Mouse (Mus musculus) stomach, embryonic 16.5 days (tissue): ENCODE results near the gene Mtcl1. TPM values are rescaled to one million over a fixed set of nuclear protein-coding genes. Genes with fewer than 3 reads are reported as not detected.

Experiments used
- ATAC-seq: fragments of 200-750 bp; cut with Nextera tagmentation; 2 replicates; pipeline ENCODE4 v1.8.0; 2017; ENCODE audit warnings: moderate number of reproducible peaks, moderate TSS enrichment; ENCODE audit not compliant: insufficient read depth, low FRiP score
- H3K27ac ChIP-seq: fragments of 300-500 bp; sonication (generic); 2 replicates; pipeline ENCODE4 v1.5.1; 2014; ENCODE audit warnings: low read length
- H3K27me3 ChIP-seq: fragments of 300-500 bp; sonication (generic); 2 replicates; pipeline ENCODE4 v1.6.1; 2014; ENCODE audit warnings: low read length, control low read depth, mixed read lengths; ENCODE audit not compliant: control insufficient read depth, insufficient read depth
- H3K36me3 ChIP-seq: fragments of 300-500 bp; sonication (generic); 2 replicates; pipeline ENCODE4 v1.6.1; 2014; ENCODE audit warnings: low read length; ENCODE audit not compliant: control insufficient read depth, insufficient read depth
- H3K4me1 ChIP-seq: fragments of 300-500 bp; sonication (generic); 2 replicates; pipeline ENCODE4 v1.6.1; 2014; ENCODE audit warnings: low read length, control low read depth, mixed read lengths; ENCODE audit not compliant: control insufficient read depth, insufficient read depth
- H3K4me2 ChIP-seq: fragments of 300-500 bp; sonication (generic); 2 replicates; pipeline ENCODE4 v1.6.1; 2014; ENCODE audit warnings: low read depth, low read length, mixed read lengths
- H3K4me3 ChIP-seq: fragments of 300-500 bp; sonication (generic); replicated peaks from 2 replicates; pipeline ENCODE4 v1.5.1; 2014; ENCODE audit warnings: mild to moderate bottlenecking, low read length
- H3K9ac ChIP-seq: fragments of 300-500 bp; sonication (generic); 2 replicates; pipeline ENCODE4 v1.6.1; 2014; ENCODE audit warnings: low read length
- H3K9me3 ChIP-seq: fragments of 300-500 bp; sonication (generic); replicated peaks from 2 replicates; pipeline ENCODE4 v1.6.1; 2016; ENCODE audit warnings: low read length, control low read depth; ENCODE audit not compliant: control insufficient read depth
- WGBS: fragments of 180-500 bp; shearing (Covaris S2); extraction: QIAGEN DNeasy Blood & Tissue Kit; methylation state at CpG from one replicate; pipeline ENCODE4 v1.1.7; 2014; 5-methylcytosine and 5-hydroxymethylcytosine counted together
- polyA plus RNA-seq: library from polyadenylated mRNA; unstranded; fragments of >200 nt; fragmentation: Nextera tagmentation; extraction: Ambion mirVana; gene quantifications from 2 replicates; pipeline ENCODE4 v1.2.1, GENCODE M21; 2015

Gene Mtcl1
- polyA plus RNA-seq, 1 experiment from 2014 or later: 6.1 TPM

- Histone ChIP-seq H3K27me3 (peaks cover 14% of the 10 kb centered on the region; the same call in 1 of the 2 replicates), H3K36me3 (no peaks in the 10 kb centered on the region), H3K9ac (no peak overlapping the region), H3K9me3 (no peaks in the 10 kb centered on the region), H3K27ac (no peak overlapping the region), H3K4me1 (peaks cover 14% of the 10 kb centered on the region), H3K4me2 (peak overlapping the region; percentile 97), H3K4me3 (peak overlapping the region; percentile 77; the same call in 1 of the 2 replicates)
- no peak for ATAC-seq
- WGBS: 2% methylated on average over 11 of the region's 11 CpGs
These were observed 1.6 kb upstream of the Mtcl1 start for GRCm38 (mm10) chr17:66451143-66451542.

DNA sequence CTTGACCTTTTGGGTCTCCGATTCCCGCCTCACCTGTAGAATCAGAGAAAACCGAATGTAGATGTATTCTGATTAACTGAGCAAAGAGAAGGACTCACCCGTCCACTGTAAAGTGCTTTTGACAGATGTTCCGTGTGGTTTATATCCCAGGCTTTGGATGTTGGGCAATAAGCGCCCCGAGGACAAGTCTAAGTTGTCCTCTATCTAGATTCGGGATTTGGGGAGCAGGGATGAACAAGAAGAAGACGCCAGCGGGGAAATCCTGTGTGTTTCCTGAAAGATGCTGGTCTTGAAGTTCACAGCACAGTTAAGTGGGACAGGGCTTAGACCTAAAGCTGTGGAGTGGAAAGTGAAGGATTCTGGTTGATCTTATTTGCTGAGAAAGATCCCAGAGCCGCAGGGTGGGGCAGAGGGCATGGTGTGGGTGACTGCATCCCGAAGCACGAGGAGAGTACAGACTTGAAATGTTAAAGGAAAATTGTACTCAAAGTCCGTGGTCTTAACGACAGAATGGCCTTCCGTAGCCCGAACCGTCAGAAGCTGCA, 1.0 kb upstream of the Mtcl1 start:
- 4% methylated on average over 18 of the region's 18 CpGs for WGBS
- Histone ChIP-seq H3K9ac (peak overlapping the region; percentile 85), H3K36me3 (no peaks in the 10 kb centered on the region), H3K9me3 (no peaks in the 10 kb centered on the region), H3K27ac (peak overlapping the region; percentile 2; the same call in 1 of the 2 replicates), H3K4me3 (peak overlapping the region; percentile 77), H3K4me2 (peak overlapping the region; percentile 97), H3K27me3 (peaks cover 14% of the 10 kb centered on the region; the same call in 1 of the 2 replicates), H3K4me1 (peaks cover 14% of the 10 kb centered on the region)
- ATAC-seq: no peak

DNA sequence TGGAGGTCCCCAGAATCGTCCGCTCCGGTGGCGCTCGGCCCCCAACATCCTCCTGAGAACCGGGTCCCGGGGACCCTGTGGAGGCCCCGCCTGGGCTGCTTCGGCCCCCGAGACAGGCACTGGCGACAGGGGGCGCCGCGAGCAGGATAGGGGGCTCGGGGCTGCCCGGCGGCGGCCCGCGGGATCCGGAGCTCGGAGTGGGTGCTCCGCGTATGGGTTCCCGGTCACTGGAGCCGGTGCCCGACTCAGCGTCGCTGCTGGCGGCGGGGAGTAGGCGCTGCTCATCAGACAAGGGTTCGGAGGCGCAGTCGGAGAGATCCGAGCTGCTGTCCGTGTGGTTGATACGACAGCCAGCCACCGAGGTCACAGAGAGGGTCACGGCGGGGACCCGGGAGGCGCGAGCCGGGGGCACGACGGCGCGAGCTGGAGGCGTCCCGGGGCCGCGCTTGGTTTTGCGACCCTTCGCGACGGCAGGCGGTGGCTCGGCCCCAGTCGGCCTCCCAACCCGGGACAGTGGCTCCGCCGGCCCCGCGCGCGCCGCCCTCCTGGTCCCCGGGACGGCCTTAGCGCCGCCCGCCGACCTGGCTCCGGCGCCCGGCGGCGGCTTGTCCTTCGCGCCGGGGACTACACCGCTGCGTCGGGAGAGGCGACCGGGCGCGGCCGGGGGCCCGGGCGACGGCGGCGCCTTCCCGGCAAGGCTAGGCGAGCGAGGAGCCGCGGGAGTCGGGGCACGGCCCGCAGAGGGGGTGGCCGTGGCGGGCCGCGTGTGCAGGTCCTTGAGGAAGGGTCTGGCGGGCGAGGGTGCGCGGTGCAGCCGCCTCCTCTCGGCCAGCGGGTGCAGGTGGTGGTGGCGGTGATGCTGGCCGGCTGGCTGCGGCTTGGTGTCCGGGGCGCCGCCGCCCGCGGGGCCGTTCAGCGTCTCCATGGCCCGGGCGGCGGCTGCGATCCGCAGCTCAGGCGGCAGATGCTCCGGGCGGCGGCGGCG, 837 bp downstream of the Mtcl1 start:
- peak; percentile 29; the same call in 1 of the 2 replicates for ATAC-seq
- Histone ChIP-seq H3K4me2 (peak overlapping the region; percentile 97), H3K27ac (peak overlapping the region; percentile 57), H3K4me1 (peaks cover 14% of the 10 kb centered on the region), H3K4me3 (peak overlapping the region; percentile 77), H3K27me3 (peaks cover 14% of the 10 kb centered on the region; the same call in 1 of the 2 replicates), H3K9ac (peak overlapping the region; percentile 85), H3K9me3 (no peaks in the 10 kb centered on the region), H3K36me3 (no peaks in the 10 kb centered on the region)
- WGBS: under 1% methylated on average over 126 of the region's 136 CpGs

DNA sequence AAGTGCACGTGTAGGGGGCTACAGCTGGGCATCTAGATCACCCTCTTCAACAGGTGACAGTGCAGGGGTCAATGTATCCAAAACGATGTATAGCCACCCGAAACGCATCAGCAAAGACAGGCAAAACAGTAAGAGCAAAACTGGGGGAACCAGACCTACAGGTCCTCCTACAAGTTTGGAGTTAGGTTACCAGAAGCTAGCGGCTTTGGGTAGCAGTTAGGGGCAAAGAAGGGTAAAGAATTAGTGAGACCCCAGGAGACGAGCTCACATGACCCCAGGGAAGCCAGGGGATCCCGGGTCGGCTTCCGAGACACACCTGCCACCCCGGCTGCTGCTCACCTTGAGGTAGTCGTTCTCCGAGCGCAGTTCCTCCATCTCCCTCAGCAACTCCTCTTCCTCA, 1.6 kb downstream of the Mtcl1 start:
- WGBS: 4% methylated on average over 13 of the region's 13 CpGs
- no peak for ATAC-seq

DNA sequence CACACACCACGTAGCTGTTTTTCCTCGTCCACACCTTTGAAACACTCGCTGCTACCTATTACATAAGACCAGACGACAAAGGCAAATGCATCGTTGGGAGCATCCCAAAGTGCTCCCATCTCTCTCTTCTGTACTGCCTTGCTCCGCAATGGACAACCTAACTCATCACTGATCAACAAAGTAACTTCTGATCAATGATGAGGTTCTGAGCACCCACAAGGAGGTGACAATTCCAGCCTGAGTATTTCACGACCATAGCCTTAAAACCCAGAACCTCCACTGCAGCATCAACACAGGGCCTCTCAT, 2.6 kb downstream of the Mtcl1 start:
- Histone ChIP-seq H3K4me1 (peaks cover 14% of the 10 kb centered on the region), H3K9me3 (no peaks in the 10 kb centered on the region), H3K36me3 (no peaks in the 10 kb centered on the region), H3K4me2 (peak overlapping the region; percentile 97), H3K9ac (peak overlapping the region; percentile 43), H3K27ac (no peak overlapping the region), H3K27me3 (peaks cover 11% of the 10 kb centered on the region; the same call in 1 of the 2 replicates), H3K4me3 (peak overlapping the region; percentile 77)
- ATAC-seq: no peak
- WGBS: 68% methylated on average over 7 of the region's 7 CpGs

More for the DNA sequence above, 1.6 kb downstream of the Mtcl1 start:
- Histone ChIP-seq H3K27me3 (peaks cover 14% of the 10 kb centered on the region; the same call in 1 of the 2 replicates), H3K36me3 (no peaks in the 10 kb centered on the region), H3K4me2 (peak overlapping the region; percentile 97), H3K9me3 (no peaks in the 10 kb centered on the region), H3K4me3 (peak overlapping the region; percentile 77), H3K9ac (peak overlapping the region; percentile 85), H3K4me1 (peaks cover 14% of the 10 kb centered on the region), H3K27ac (no peak overlapping the region)

GRCm38 (mm10) chr17:66446196-66447006, 3.1 kb downstream of the Mtcl1 start:
- Histone ChIP-seq H3K9ac (peak overlapping the region; percentile 43), H3K9me3 (no peaks in the 10 kb centered on the region), H3K36me3 (no peaks in the 10 kb centered on the region), H3K27me3 (peaks cover 11% of the 10 kb centered on the region; the same call in 1 of the 2 replicates), H3K4me1 (peaks cover 14% of the 10 kb centered on the region), H3K4me3 (peak overlapping the region; percentile 77), H3K4me2 (peak overlapping the region; percentile 97), H3K27ac (no peak overlapping the region)
- ATAC-seq: no peak
- WGBS: 56% methylated on average over 7 of the region's 7 CpGs

DNA sequence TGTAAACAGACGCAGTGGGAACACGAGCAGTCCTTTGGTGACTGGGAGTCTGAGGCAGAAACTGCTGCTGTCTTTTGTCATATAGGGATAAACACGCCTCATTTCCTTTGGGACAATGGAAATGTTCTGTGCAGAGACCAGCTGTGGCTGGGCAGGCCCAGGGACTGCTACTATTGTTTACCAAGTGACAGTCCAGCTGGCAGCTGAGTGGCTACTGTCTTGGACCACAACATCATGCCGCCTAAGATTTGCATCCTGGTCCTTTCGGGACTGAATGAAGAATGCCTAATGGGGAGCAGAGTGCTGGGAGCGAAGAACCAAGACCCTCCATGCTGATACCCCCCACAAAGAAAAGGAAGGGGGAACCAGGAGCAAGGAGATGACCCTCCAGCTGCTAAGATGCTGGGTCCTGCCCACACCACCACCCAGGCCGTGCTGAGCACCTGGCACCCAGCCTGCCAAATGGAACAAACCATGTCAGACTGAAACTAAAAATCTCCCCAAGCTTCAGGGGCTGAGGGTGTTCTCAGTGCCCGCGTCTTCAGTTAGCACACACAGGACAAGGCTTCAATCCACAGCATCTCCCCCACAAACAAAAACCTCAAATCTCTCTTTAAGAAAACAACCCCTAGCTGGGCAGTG, 5.4 kb downstream of the Mtcl1 start:
- no peak overlapping the region for H3K4me3 ChIP-seq
- H3K4me1 ChIP-seq: peaks cover 8% of the 10 kb centered on the region; the same call in 1 of the 2 replicates
- peaks cover 4% of the 10 kb centered on the region; the same call in 1 of the 2 replicates for H3K27me3 ChIP-seq
- peak overlapping the region; percentile 19; the same call in 1 of the 2 replicates for H3K27ac ChIP-seq
- ATAC-seq: no peak
- H3K9ac ChIP-seq: no peak overlapping the region
- no peaks in the 10 kb centered on the region for H3K36me3 ChIP-seq
- no peaks in the 10 kb centered on the region for H3K9me3 ChIP-seq
- WGBS: 63% methylated on average over 9 of the region's 9 CpGs
- H3K4me2 ChIP-seq: peak overlapping the region; percentile 1

- no peaks in the 10 kb centered on the region for H3K4me1 ChIP-seq
- no peaks in the 10 kb centered on the region for H3K27me3 ChIP-seq
- H3K9me3 ChIP-seq: no peaks in the 10 kb centered on the region
- no peak for ATAC-seq
- 82% methylated on average over 8 of the region's 8 CpGs for WGBS
- H3K4me2 ChIP-seq: no peak overlapping the region
- no peak overlapping the region for H3K4me3 ChIP-seq
- H3K27ac ChIP-seq: no peak overlapping the region
- no peak overlapping the region for H3K9ac ChIP-seq
- H3K36me3 ChIP-seq: no peaks in the 10 kb centered on the region
These were observed 9.7 kb downstream of the Mtcl1 start for GRCm38 (mm10) chr17:66439888-66440287.
